Mouse (Mus musculus): ENCODE data around the gene Add2.

DNA sequence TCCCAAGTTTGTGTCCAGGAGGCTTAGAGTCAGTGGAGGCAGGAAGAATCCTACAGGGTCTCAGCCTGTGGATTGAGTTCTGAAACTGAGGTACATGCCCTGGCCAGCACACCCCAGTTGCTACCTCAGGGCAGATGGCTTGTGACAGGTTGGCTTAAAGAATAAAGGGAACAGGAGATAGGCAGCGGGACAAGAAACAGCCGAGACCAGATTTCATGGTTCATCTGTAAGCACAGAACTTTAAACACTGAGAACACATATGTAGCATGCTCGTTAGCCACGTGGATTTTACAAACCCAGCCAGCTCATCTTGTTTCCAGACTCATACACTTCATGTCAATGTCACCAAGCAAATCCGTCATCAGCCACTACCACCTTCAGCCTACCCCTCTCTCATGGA lies 139.4 kb downstream of the Add2 start:
- TF ChIP-seq CTCF (IDR thresholded peaks at IDR 0.05; ENCODE audit: extremely low read depth, insufficient read depth, low read length), result no peak
- no peak for TF ChIP-seq POLR2A (IDR thresholded peaks at IDR 0.05; ENCODE audit: extremely low read depth, insufficient read depth, low read length)

Measured in cortical plate, adult 2 months (tissue).